Mouse (Mus musculus) lung, postnatal 0 days (tissue): ENCODE data around the gene Fam69a. TPM values are rescaled to one million over a fixed set of nuclear protein-coding genes. Genes with fewer than 3 reads are reported as not detected.

Experiments
- ATAC-seq: fragments of 200-750 bp; cut with Nextera tagmentation; 2 replicates; pipeline ENCODE4 v1.8.0; 2017; ENCODE audit warnings: moderate library complexity
- DNase-seq: peaks from one replicate; pipeline ENCODE4 v3.0.0-alpha.2; 2016; ENCODE audit warnings: low spot score
- H3K27ac ChIP-seq: fragments of 300-500 bp; sonication (generic); 2 replicates; pipeline ENCODE4 v1.5.1; 2014; ENCODE audit warnings: antibody characterized with exemption, mild to moderate bottlenecking, low read length, mixed read lengths
- H3K27me3 ChIP-seq: fragments of 300-500 bp; sonication (generic); replicated peaks from 2 replicates; pipeline ENCODE4 v1.6.1; 2014; ENCODE audit warnings: low read length, mixed read lengths; ENCODE audit not compliant: insufficient read depth
- H3K36me3 ChIP-seq: fragments of 300-500 bp; sonication (generic); 2 replicates; pipeline ENCODE4 v1.6.1; 2014; ENCODE audit warnings: low read length, mixed read lengths; ENCODE audit not compliant: insufficient read depth
- H3K4me1 ChIP-seq: fragments of 300-500 bp; sonication (generic); 2 replicates; pipeline ENCODE4 v1.6.1; 2014; ENCODE audit warnings: antibody characterized with exemption, low read depth, low read length, mixed read lengths; ENCODE audit not compliant: insufficient read depth
- H3K4me2 ChIP-seq: fragments of 300-500 bp; sonication (generic); replicated peaks from 2 replicates; pipeline ENCODE4 v1.6.1; 2014; ENCODE audit warnings: low read depth, mild to moderate bottlenecking, low read length, moderate library complexity, mixed read lengths
- H3K4me3 ChIP-seq: fragments of 300-500 bp; sonication (generic); 2 replicates; pipeline ENCODE4 v1.5.1; 2014; ENCODE audit warnings: low read depth, low read length
- H3K9ac ChIP-seq: fragments of 300-500 bp; sonication (generic); replicated peaks from 2 replicates; pipeline ENCODE4 v1.6.1; 2014; ENCODE audit warnings: low read depth, mild to moderate bottlenecking
- H3K9me3 ChIP-seq: fragments of 300-500 bp; sonication (generic); 2 replicates; pipeline ENCODE4 v1.6.1; 2016; ENCODE audit warnings: low read length, mixed read lengths
- CTCF ChIP-seq: IDR thresholded peaks from 2 replicates; pipeline ENCODE4 v1.5.1; 2016; ENCODE audit warnings: antibody characterized with exemption, mild to moderate bottlenecking
- EP300 ChIP-seq: IDR thresholded peaks from 2 replicates; pipeline ENCODE4 v1.6.1; 2016; ENCODE audit warnings: antibody characterized with exemption, mild to moderate bottlenecking, control low read depth
- WGBS: fragments of 180-500 bp; shearing (Covaris S2); extraction: QIAGEN DNeasy Blood & Tissue Kit; methylation state at CpG from one replicate; pipeline ENCODE4 v1.1.7; 2014; 5-methylcytosine and 5-hydroxymethylcytosine counted together
- polyA plus RNA-seq: library from polyadenylated mRNA; unstranded; fragments of >200 nt; fragmentation: Nextera tagmentation; extraction: Ambion mirVana; gene quantifications from 2 replicates; pipeline ENCODE4 v1.2.1, GENCODE M21; 2015

The Fam69a gene
- polyA plus RNA-seq, 1 experiment from 2014 or later, result 33.9 TPM

- Histone ChIP-seq H3K27ac (no peak overlapping the region), H3K4me1 (no peaks in the 10 kb centered on the region; the same call in 1 of the 2 replicates), H3K4me2 (no peak overlapping the region), H3K27me3 (no peaks in the 10 kb centered on the region), H3K36me3 (no peaks in the 10 kb centered on the region), H3K4me3 (no peak overlapping the region), H3K9me3 (no peaks in the 10 kb centered on the region), H3K9ac (no peak overlapping the region)
- DNase-seq, result peak; percentile 51
- no peak for ATAC-seq
- TF ChIP-seq EP300 (no peak), CTCF (no peak)
- WGBS, result 36% methylated on average over 2 of the region's 2 CpGs
Measured at GRCm38 (mm10) chr5:107866127-107867126, 120.5 kb downstream of the Fam69a start.

DNA sequence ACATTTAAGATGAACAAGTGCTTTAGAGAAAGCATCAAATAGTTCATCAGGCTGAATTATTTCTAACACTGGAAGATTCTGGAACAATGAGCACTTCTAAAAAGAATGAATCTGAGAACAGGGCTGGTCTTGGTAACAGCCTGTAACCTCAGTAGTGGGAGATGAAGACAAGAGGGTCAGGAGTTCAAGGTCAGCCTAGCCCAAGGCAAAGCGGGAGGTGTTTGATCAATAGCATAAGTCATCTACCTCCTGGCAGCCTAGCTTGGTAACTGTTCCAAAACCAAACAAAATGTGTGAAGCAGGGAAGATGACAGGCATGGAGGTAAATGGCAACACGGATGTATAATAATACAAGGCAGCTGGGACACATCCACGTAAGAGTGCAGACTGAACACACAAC, 122.9 kb downstream of the Fam69a start:
- TF ChIP-seq CTCF (no peak), EP300 (no peak)
- H3K4me1 ChIP-seq, result no peaks in the 10 kb centered on the region; the same call in 1 of the 2 replicates
- 71% methylated on average over 3 of the region's 3 CpGs for WGBS

DNA sequence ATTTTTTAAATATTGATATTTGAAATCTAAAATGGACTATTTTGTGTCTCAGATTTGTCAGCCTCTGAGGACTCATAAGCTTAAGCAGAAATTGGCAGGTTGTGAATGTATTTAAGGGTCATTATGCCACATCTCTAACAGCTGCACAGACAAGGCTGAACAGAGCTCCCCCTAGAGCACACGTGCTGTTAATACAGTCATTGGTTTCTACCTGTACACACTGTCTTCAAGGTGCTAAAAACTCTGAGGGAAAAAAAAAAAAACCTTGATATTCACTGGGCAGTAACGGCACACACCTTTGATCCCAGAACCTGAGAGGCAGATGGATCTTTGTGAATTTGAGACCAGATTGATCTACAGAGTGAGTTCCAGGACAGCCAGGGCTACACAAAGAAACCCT, 127.9 kb downstream of the Fam69a start:
- Histone ChIP-seq H3K4me3 (no peak overlapping the region), H3K27ac (no peak overlapping the region), H3K9me3 (no peaks in the 10 kb centered on the region), H3K4me2 (no peak overlapping the region), H3K36me3 (no peaks in the 10 kb centered on the region), H3K4me1 (peaks cover 2% of the 10 kb centered on the region; the same call in 1 of the 2 replicates), H3K27me3 (no peaks in the 10 kb centered on the region), H3K9ac (no peak overlapping the region)
- DNase-seq (peak; percentile 70), ATAC-seq (no peak)
- no peak for TF ChIP-seq EP300
- TF ChIP-seq CTCF, result peak; percentile 71
- 53% methylated on average over 2 of the region's 2 CpGs for WGBS

More for the DNA sequence above, 122.9 kb downstream of the Fam69a start:
- H3K36me3 ChIP-seq, result no peaks in the 10 kb centered on the region
- H3K4me2 ChIP-seq, result no peak overlapping the region
- DNase-seq (no peak), ATAC-seq (no peak)
- no peaks in the 10 kb centered on the region for H3K9me3 ChIP-seq
- no peak overlapping the region for H3K9ac ChIP-seq
- no peak overlapping the region for H3K4me3 ChIP-seq
- no peak overlapping the region for H3K27ac ChIP-seq
- H3K27me3 ChIP-seq, result no peaks in the 10 kb centered on the region

Other genes with a start within 250 kb of the Fam69a start
- gene Ube2d2b, start 157.0 kb downstream of the Fam69a start, polyA plus RNA-seq, result 0.11 and 0.15 TPM in 2 replicates
- 74.0 and 78.2 TPM in 2 replicates for gene Evi5, start 112.0 kb downstream of the Fam69a start, polyA plus RNA-seq
- gene Rpl5, start 86.6 kb downstream of the Fam69a start, polyA plus RNA-seq, result 27.9 and 29.6 TPM in 2 replicates
- 39.0 and 47.5 TPM in 2 replicates for gene Mtf2, start 78.6 kb upstream of the Fam69a start, polyA plus RNA-seq
- gene Tmed5, start 145.5 kb upstream of the Fam69a start, polyA plus RNA-seq, result 33.9 and 36.4 TPM in 2 replicates
- 2.6 and 3.3 TPM in 2 replicates for gene Ccdc18, start 145.8 kb upstream of the Fam69a start, polyA plus RNA-seq